Mouse (Mus musculus) G1E (cell line): ENCODE results near the gene Sprr1b.
"Not testable (repeated sequence)": the region's sequence is repeated elsewhere in the genome, so short reads cannot be mapped to it uniquely, and the experiment has no call there.

Experiments
- CTCF ChIP-seq: IDR thresholded peaks from 2 replicates; pipeline ENCODE4 v1.5.1; 2012; ENCODE audit warnings: low read depth, low read length, inconsistent platforms, mixed read lengths
- GATA1 ChIP-seq: IDR thresholded peaks from 2 replicates; pipeline ENCODE4 v1.6.1; 2012; ENCODE audit warnings: borderline replicate concordance, low read length, inconsistent platforms, mixed read lengths
- POLR2AphosphoS5 ChIP-seq: IDR thresholded peaks from 2 replicates; pipeline ENCODE4 v1.6.1; 2012; ENCODE audit warnings: low read depth, low read length, inconsistent platforms; ENCODE audit not compliant: insufficient replicate concordance
- TAL1 ChIP-seq: conservative IDR thresholded peaks from 2 replicates; pipeline ENCODE4 v1.6.1; 2012; ENCODE audit warnings: low read depth, low read length, inconsistent platforms, mixed read lengths

DNA sequence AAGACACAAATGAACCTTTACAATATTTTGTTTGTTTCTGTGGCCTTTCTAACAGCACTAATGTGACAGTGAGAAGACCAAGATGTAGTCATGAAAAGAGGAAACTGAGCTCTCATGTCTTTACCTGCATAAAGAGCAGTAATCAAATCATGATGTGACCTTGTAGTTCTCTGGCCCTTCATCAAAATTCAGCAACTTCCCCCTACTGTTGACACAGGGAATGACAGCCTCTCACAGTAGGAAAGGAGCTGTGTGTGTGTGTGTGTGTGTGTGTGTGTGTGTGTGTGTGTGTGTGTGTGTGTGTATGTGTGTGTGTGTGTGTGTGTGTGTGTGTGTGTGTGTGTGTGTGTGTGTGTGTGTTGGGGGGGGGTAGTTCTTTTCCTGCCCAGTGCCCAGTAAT, 42.7 kb upstream of the Sprr1b start:
- not testable (repeated sequence) for TF ChIP-seq CTCF, GATA1, TAL1, POLR2AphosphoS5
